Mouse (Mus musculus) midbrain, embryonic 10.5 days (tissue): ENCODE results near the gene Fbxo24. TPM values are rescaled to one million over a fixed set of nuclear protein-coding genes. Genes with fewer than 3 reads are reported as not detected.
"Not testable (repeated sequence)": the region's sequence is repeated elsewhere in the genome, so short reads cannot be mapped to it uniquely, and the experiment has no call there.

Experiments used
- DNase-seq: peaks from one replicate; pipeline ENCODE4 v3.0.0-alpha.2; 2017; ENCODE audit warnings: low spot score
- H3K27ac ChIP-seq: fragments of 300-500 bp; sonication (generic); replicated peaks from 2 replicates; pipeline ENCODE4 v1.5.1; 2016; ENCODE audit warnings: mild to moderate bottlenecking
- H3K27me3 ChIP-seq: fragments of 300-500 bp; sonication (generic); 2 replicates; pipeline ENCODE4 v1.6.1; 2016; ENCODE audit warnings: low read depth, mild to moderate bottlenecking; ENCODE audit not compliant: poor library complexity, severe bottlenecking
- H3K36me3 ChIP-seq: fragments of 300-500 bp; sonication (generic); 2 replicates; pipeline ENCODE4 v1.6.1; 2016; ENCODE audit warnings: mild to moderate bottlenecking, moderate library complexity
- H3K4me1 ChIP-seq: fragments of 300-500 bp; sonication (generic); 2 replicates; pipeline ENCODE4 v1.6.1; 2016
- H3K4me3 ChIP-seq: fragments of 300-500 bp; sonication (generic); 2 replicates; pipeline ENCODE4 v1.5.1; 2016; ENCODE audit warnings: mild to moderate bottlenecking, moderate library complexity
- H3K9me3 ChIP-seq: fragments of 300-500 bp; sonication (generic); replicated peaks from 2 replicates; pipeline ENCODE4 v1.6.1; 2016; ENCODE audit warnings: mild to moderate bottlenecking
- WGBS: fragments of 180-500 bp; shearing (Covaris S2); methylation state at CpG from one replicate; pipeline ENCODE4 v1.1.7; 2016; 5-methylcytosine and 5-hydroxymethylcytosine counted together
- polyA plus RNA-seq: library from polyadenylated mRNA; unstranded; fragments of >200 nt; fragmentation: Nextera tagmentation; extraction: Ambion mirVana; gene quantifications from 2 replicates; pipeline ENCODE4 v1.2.1, GENCODE M21; 2016

Gene Fbxo24
- polyA plus RNA-seq, 1 experiment from 2014 or later: 0.28 TPM

GRCm38 (mm10) chr5:137631591-137631990, 2.8 kb upstream of the Fbxo24 start:
- H3K36me3 ChIP-seq: peaks cover 50% of the 10 kb centered on the region
- no peaks in the 10 kb centered on the region for H3K9me3 ChIP-seq
- 79% methylated on average over 4 of the region's 4 CpGs for WGBS
- H3K4me3 ChIP-seq: peak overlapping the region; percentile 94; the same call in 1 of the 2 replicates
- H3K27me3 ChIP-seq: no peaks in the 10 kb centered on the region
- H3K27ac ChIP-seq: peak overlapping the region; percentile 96; the same call in 1 of the 2 replicates
- H3K4me1 ChIP-seq: peaks cover 56% of the 10 kb centered on the region
- DNase-seq: no peak

GRCm38 (mm10) chr5:137631171-137631570, 2.4 kb upstream of the Fbxo24 start:
- peaks cover 56% of the 10 kb centered on the region for H3K4me1 ChIP-seq
- H3K9me3 ChIP-seq: no peaks in the 10 kb centered on the region
- WGBS: 75% methylated on average over 9 of the region's 9 CpGs
- peaks cover 46% of the 10 kb centered on the region for H3K36me3 ChIP-seq
- DNase-seq: no peak
- no peaks in the 10 kb centered on the region for H3K27me3 ChIP-seq
- H3K4me3 ChIP-seq: peak overlapping the region; percentile 94
- peak overlapping the region; percentile 96 for H3K27ac ChIP-seq

- Histone ChIP-seq H3K4me3 (peak overlapping the region; percentile 94), H3K27me3 (no peaks in the 10 kb centered on the region), H3K9me3 (no peaks in the 10 kb centered on the region), H3K27ac (peak overlapping the region; percentile 96), H3K36me3 (peaks cover 40% of the 10 kb centered on the region), H3K4me1 (peaks cover 60% of the 10 kb centered on the region)
- WGBS: 50% methylated on average over 3 of the region's 3 CpGs
- DNase-seq: no peak
Observed at GRCm38 (mm10) chr5:137630602-137631001, 1.8 kb upstream of the Fbxo24 start.

GRCm38 (mm10) chr5:137629906-137630545, 1.2 kb upstream of the Fbxo24 start:
- WGBS: 28% methylated on average over 6 of the region's 6 CpGs
- Histone ChIP-seq H3K9me3 (no peaks in the 10 kb centered on the region), H3K4me1 (peaks cover 65% of the 10 kb centered on the region), H3K36me3 (peaks cover 34% of the 10 kb centered on the region), H3K4me3 (peak overlapping the region; percentile 94), H3K27ac (peak overlapping the region; percentile 96), H3K27me3 (no peaks in the 10 kb centered on the region)
- no peak for DNase-seq

GRCm38 (mm10) chr5:137629306-137629721, 512 bp upstream of the Fbxo24 start:
- Histone ChIP-seq H3K27me3 (no peaks in the 10 kb centered on the region), H3K4me3 (peak overlapping the region; percentile 94), H3K36me3 (peaks cover 27% of the 10 kb centered on the region), H3K4me1 (peaks cover 71% of the 10 kb centered on the region), H3K9me3 (no peaks in the 10 kb centered on the region), H3K27ac (peak overlapping the region; percentile 96)
- no peak for DNase-seq
- 1% methylated on average over 23 of the region's 23 CpGs for WGBS

- peak overlapping the region; percentile 94 for H3K4me3 ChIP-seq
- no peaks in the 10 kb centered on the region for H3K27me3 ChIP-seq
- H3K36me3 ChIP-seq: peaks cover 15% of the 10 kb centered on the region; the same call in 1 of the 2 replicates
- no peak for DNase-seq
- H3K4me1 ChIP-seq: peaks cover 62% of the 10 kb centered on the region
- peak overlapping the region; percentile 92 for H3K27ac ChIP-seq
- no peaks in the 10 kb centered on the region for H3K9me3 ChIP-seq
- WGBS: 7% methylated on average over 9 of the region's 9 CpGs
Observed at GRCm38 (mm10) chr5:137627991-137628390, 811 bp downstream of the Fbxo24 start.

GRCm38 (mm10) chr5:137623937-137624530, 4.8 kb downstream of the Fbxo24 start:
- DNase-seq: no peak
- no peak overlapping the region for H3K4me3 ChIP-seq
- H3K4me1 ChIP-seq: peaks cover 29% of the 10 kb centered on the region
- no peak overlapping the region for H3K27ac ChIP-seq
- H3K27me3 ChIP-seq: no peaks in the 10 kb centered on the region
- WGBS: 90% methylated on average over 11 of the region's 11 CpGs
- H3K9me3 ChIP-seq: no peaks in the 10 kb centered on the region
- no peaks in the 10 kb centered on the region for H3K36me3 ChIP-seq

- Histone ChIP-seq H3K9me3 (no peaks in the 10 kb centered on the region), H3K27me3 (peaks cover 3% of the 10 kb centered on the region; the same call in 1 of the 2 replicates), H3K27ac (no peak overlapping the region), H3K36me3 (no peaks in the 10 kb centered on the region), H3K4me3 (no peak overlapping the region), H3K4me1 (peaks cover 35% of the 10 kb centered on the region)
- WGBS: 91% methylated on average over 7 of the region's 7 CpGs
- DNase-seq: no peak
Observed at GRCm38 (mm10) chr5:137615347-137615746, 13.5 kb downstream of the Fbxo24 start.

GRCm38 (mm10) chr5:137614921-137615320, 13.9 kb downstream of the Fbxo24 start:
- not testable (repeated sequence) for H3K4me3 ChIP-seq, H3K27ac ChIP-seq, DNase-seq, H3K9me3 ChIP-seq, H3K36me3 ChIP-seq, H3K27me3 ChIP-seq
- WGBS: 89% methylated on average over 2 of the region's 2 CpGs
- H3K4me1 ChIP-seq: peaks cover 38% of the 10 kb centered on the region

GRCm38 (mm10) chr5:137613550-137613949, 15.3 kb downstream of the Fbxo24 start, which contains the start of gene Pcolce:
Pcolce (minus strand) TSS chr5:137613784.
- no peaks in the 10 kb centered on the region for H3K9me3 ChIP-seq
- WGBS: 65% methylated on average over 11 of the region's 11 CpGs
- peak within 1 kb of the TSS; percentile 76 for H3K27ac ChIP-seq
- H3K36me3 ChIP-seq: no peaks in the 10 kb centered on the region
- H3K4me1 ChIP-seq: peaks cover 50% of the 10 kb centered on the region
- peaks cover 19% of the 10 kb centered on the region for H3K27me3 ChIP-seq
- no peak within 1 kb of the TSS; the same call in 1 of the 2 replicates for H3K4me3 ChIP-seq
- no peak for DNase-seq

- Histone ChIP-seq H3K4me1 (peaks cover 55% of the 10 kb centered on the region), H3K27me3 (peaks cover 24% of the 10 kb centered on the region), H3K9me3 (no peaks in the 10 kb centered on the region), H3K36me3 (no peaks in the 10 kb centered on the region), H3K27ac (peak overlapping the region; percentile 76), H3K4me3 (no peak overlapping the region; the same call in 1 of the 2 replicates)
- 68% methylated on average over 5 of the region's 5 CpGs for WGBS
- no peak for DNase-seq
Observed at GRCm38 (mm10) chr5:137613076-137613475, 15.7 kb downstream of the Fbxo24 start.

- Histone ChIP-seq H3K4me1 (peaks cover 61% of the 10 kb centered on the region), H3K27me3 (peaks cover 37% of the 10 kb centered on the region), H3K27ac (peak overlapping the region; percentile 76), H3K9me3 (no peaks in the 10 kb centered on the region), H3K36me3 (peaks cover 9% of the 10 kb centered on the region; the same call in 1 of the 2 replicates), H3K4me3 (peak overlapping the region; percentile 25)
- DNase-seq: peak; percentile 63
- WGBS: 31% methylated on average over 6 of the region's 6 CpGs
Observed at GRCm38 (mm10) chr5:137611245-137611602, 17.6 kb downstream of the Fbxo24 start.
